ENCODE assay signal across 8 mouse cellular contexts in the genomic region with DNA sequence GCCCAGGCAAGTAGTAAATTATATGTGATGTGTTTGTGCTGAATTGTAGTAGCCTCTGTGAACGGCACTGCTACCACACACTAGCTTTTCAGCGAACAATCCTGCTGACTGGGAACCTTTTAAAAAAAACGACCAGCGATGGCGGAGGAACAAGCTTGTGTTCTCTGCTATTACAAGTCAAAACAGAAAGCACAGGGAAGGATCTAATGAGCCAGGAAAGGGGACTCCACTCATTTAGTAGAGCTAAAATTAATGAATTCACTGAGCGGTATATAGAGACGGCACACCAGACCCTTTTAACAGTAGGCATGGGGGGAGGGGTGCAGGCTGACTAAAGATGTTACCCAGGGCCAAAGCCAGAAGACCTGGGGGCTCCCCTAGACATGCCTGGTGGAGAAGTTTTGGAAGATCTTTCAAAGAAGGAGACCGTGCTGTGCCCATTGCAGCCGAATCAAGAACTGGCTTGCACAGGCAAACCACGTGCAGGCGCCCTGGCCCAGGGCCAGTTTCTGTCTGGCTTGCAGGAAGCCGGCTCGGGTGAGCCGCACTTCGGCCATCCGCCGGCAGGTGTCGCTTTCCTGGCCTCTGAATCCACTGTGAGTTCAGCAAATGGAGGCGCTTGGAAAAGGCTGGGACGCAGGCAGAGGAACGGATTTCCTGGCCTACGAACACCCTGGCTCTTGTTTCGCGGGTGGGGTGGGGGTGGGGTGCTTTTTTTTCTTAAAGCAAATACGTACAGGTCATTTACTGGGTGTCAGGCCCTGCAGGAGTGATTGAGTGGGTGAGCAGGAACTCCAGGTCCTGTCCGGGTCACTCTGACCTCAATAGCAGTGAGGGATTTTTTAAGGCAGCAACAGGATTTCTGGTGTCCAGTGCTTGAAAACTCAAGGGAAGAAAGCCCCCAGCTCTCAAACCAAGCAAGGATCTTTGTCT. TPM values are rescaled to one million over a fixed set of nuclear protein-coding genes. Genes with fewer than 3 reads are reported as not detected.
DNase-seq lines count a peak whose midpoint lies in the region; ATAC-seq and TF ChIP-seq lines count a peak whose summit lies in the region.

No protein-coding gene starts in this region.

- no peaks in the 10 kb centered on the region for H3K9me3 ChIP-seq in hindbrain, embryonic 13.5 days

- peak; percentile 85 for DNase-seq in Patski (ENCODE audit: low read depth, low spot score)
- peak; percentile 100 for DNase-seq in cerebellum, postnatal 10 days
- DNase-seq in frontal cortex, postnatal 14 days (ENCODE audit: low spot score in 2 of 2) = peak; percentile 97 to 100
- DNase-seq in layer of hippocampus, postnatal 14 days (ENCODE audit: low spot score in 2 of 2) = peak; percentile 100
- DNase-seq in lung, postnatal 10 days = peak; percentile 100
- peak; percentile 100 for DNase-seq in ovary, postnatal 14 days (ENCODE audit: low spot score)
- peak; percentile 89 to 97 for DNase-seq in thymus, postnatal 10 days (ENCODE audit: low spot score in 2 of 2)

- peak overlapping the region; percentile 60; the same call in 1 of the 2 replicates for H3K9ac ChIP-seq in hindbrain, embryonic 13.5 days

- in situ Hi-C loops in Patski (cut with MboI; ENCODE audit: low pct_unique_long_range_greater_than_20kb) = no loop called here

- no peaks in the 10 kb centered on the region for H3K36me3 ChIP-seq in hindbrain, embryonic 13.5 days

- peaks cover 30% of the 10 kb centered on the region for H3K4me1 ChIP-seq in hindbrain, embryonic 13.5 days (replicated peaks)

- CTCF ChIA-PET in Patski (lab: Charles Lee) = interaction anchor here (0.6 to 1.7 kb wide), 10 partner anchors 8 to 176 kb away, joined by 3 to 6 read pairs (median 4); no protein-coding TSS in a partner anchor

- 10% methylated on average over 26 of the region's 26 CpGs for WGBS in hindbrain, embryonic 13.5 days

- H3K4me2 ChIP-seq in hindbrain, embryonic 13.5 days = peak overlapping the region; percentile 55

- TF ChIP-seq CTCF in Patski (IDR thresholded peaks at IDR 0.05) = peak; percentile 98

- H3K27me3 ChIP-seq in Patski = no peaks in the 10 kb centered on the region
- H3K27me3 ChIP-seq in hindbrain, embryonic 13.5 days = no peaks in the 10 kb centered on the region

- H3K4me3 ChIP-seq in hindbrain, embryonic 13.5 days = peak overlapping the region; percentile 27

- H3K27ac ChIP-seq in hindbrain, embryonic 13.5 days = peak overlapping the region; percentile 81

- POLR2A ChIA-PET in Patski (lab: Charles Lee) = interaction anchor here (0.6 to 1.9 kb wide), 4 partner anchors 10 to 187 kb away, joined by 3 to 9 read pairs (median 4); a partner anchor contains a TSS

- ATAC-seq in Patski = peak; percentile 78
- ATAC-seq in hindbrain, embryonic 13.5 days (ENCODE audit: low FRiP score) = peak; percentile 87

RNA-seq across cellular contexts. Expression of a gene that starts 11.7 kb away (rescaled TPM):
- polyA plus RNA-seq in Patski (2021) = not detected
- polyA plus RNA-seq in hindbrain, embryonic 13.5 days (2015; fragmentation: Nextera tagmentation; extraction: Ambion mirVana) = 5.4 and 6.6 TPM in 2 replicates
- 10 to 100 TPM; 15.2 to 18.0 TPM for total RNA-seq in layer of hippocampus, postnatal 14 days (2021)

Comparison
In these comparisons a context has a peak if more than half of its experiments do, and no peak if none do; other contexts are left out.
1. Peak in every context shown above with its lines: DNase-seq, ATAC-seq, H3K4me3 ChIP-seq and H3K27ac ChIP-seq.